Mouse (Mus musculus): ENCODE results near the gene Mzf1.

DNA sequence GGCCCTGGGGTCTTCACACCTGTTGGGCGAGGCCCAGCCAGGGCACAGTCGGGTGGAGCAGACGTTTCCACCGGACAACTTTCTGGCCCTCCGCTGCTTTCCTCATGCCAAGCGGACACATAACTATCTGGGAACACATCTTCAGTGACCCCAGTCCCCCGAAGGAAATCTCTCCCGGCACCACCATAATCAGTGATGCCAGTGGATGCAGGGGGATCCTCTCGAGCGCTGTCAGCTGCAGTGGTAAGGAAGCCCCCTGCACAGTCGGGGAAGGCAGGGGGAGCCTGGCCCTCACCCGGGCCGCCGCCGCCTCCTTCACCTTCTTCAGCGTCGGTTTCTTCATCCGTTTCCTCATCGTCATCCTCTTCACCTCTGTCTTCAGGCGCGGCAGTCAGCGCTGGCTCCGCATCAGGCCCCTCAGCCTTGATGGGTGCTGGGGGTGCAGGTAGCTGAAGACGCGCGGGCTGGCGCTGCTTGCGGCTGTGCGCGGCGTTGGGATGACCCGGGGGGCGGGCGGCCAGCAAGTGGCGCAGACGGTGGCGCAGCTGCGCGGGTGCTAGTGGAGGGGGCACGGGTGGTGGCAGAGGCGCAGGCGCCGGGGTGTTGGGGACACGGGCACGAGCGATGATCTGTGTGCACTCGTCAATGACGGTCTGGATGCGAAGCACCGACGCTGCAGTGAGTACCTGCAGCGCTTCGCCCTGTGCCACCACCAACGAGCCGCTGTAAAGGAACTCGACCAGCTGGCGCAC, 47.0 kb downstream of the Mzf1 start:
- TF ChIP-seq CTCF (IDR thresholded peaks at IDR 0.05; ENCODE audit: low read depth), result no peak
- TF ChIP-seq EP300 (optimal IDR thresholded peaks at IDR 0.05), result no peak
